Comparison of ENCODE assay signal across 8 mouse cellular contexts in genomic region chr5:26535556-26535955, GRCm38 (mm10).
DNase-seq lines count a peak whose midpoint lies in the region; ATAC-seq and TF ChIP-seq lines count a peak whose summit lies in the region.
"Had no signal": no experiment of that assay in that cellular context is flagged by ENCODE, and none has a peak within 500 bp of the region (broad histone marks: within the 10 kb centered on the region; RNA-seq: fewer than 3 reads in every experiment).

No protein-coding gene starts in this region.

- H3K27me3 ChIP-seq in lung, embryonic 14.5 days (ENCODE audit: insufficient read depth, low read length) = no peaks in the 10 kb centered on the region
- no peaks in the 10 kb centered on the region for H3K27me3 ChIP-seq in neural tube, embryonic 11.5 days (ENCODE audit: control insufficient read depth, insufficient read depth, low read length)

- no peak for TF ChIP-seq CTCF in lung, embryonic 14.5 days (IDR thresholded peaks at IDR 0.05; ENCODE audit: low read depth)

- WGBS in lung, embryonic 14.5 days = 33% methylated on average over 6 of the region's 6 CpGs
- 29% methylated on average over 6 of the region's 6 CpGs for WGBS in neural tube, embryonic 11.5 days

- no peak overlapping the region for H3K27ac ChIP-seq in lung, embryonic 14.5 days (ENCODE audit: low read depth)
- no peak overlapping the region for H3K27ac ChIP-seq in neural tube, embryonic 11.5 days (ENCODE audit: low read depth, low read length)

- no peaks in the 10 kb centered on the region for H3K4me1 ChIP-seq in lung, embryonic 14.5 days (ENCODE audit: insufficient read depth)
- H3K4me1 ChIP-seq in neural tube, embryonic 11.5 days (ENCODE audit: control insufficient read depth, insufficient read depth, low read length) = no peaks in the 10 kb centered on the region

- H3K9ac ChIP-seq in lung, embryonic 14.5 days = no peak overlapping the region
- H3K9ac ChIP-seq in neural tube, embryonic 11.5 days (ENCODE audit: low read length) = no peak overlapping the region

- peak; percentile 81 for DNase-seq in lung, embryonic 14.5 days
- no peak for DNase-seq in lung, postnatal 25 days (ENCODE audit: low spot score)
- DNase-seq in adipocyte (ENCODE audit: low spot score) = peak; percentile 11
- peak; percentile 55 for DNase-seq in embryo, embryonic 9.5 days (ENCODE audit: extremely low spot score)
- peak; percentile 57 for DNase-seq in neural tube, embryonic 11.5 days (ENCODE audit: low spot score)
- DNase-seq in cerebellum, adult 18-20 months = no peak
- DNase-seq in layer of hippocampus, adult 8-10 months (ENCODE audit: low spot score in 2 of 2) = no peak

- H3K9me3 ChIP-seq in lung, embryonic 14.5 days (ENCODE audit: low read depth, low read length) = no peaks in the 10 kb centered on the region
- no peaks in the 10 kb centered on the region for H3K9me3 ChIP-seq in neural tube, embryonic 11.5 days (ENCODE audit: control insufficient read depth, low read length)

- no peak for ATAC-seq in lung, embryonic 14.5 days (ENCODE audit: insufficient read depth)
- no peak for ATAC-seq in neural tube, embryonic 11.5 days (ENCODE audit: insufficient read depth, low FRiP score, low TSS enrichment)

- no peaks in the 10 kb centered on the region for H3K36me3 ChIP-seq in lung, embryonic 14.5 days (ENCODE audit: insufficient read depth)
- no peaks in the 10 kb centered on the region for H3K36me3 ChIP-seq in neural tube, embryonic 11.5 days (ENCODE audit: control insufficient read depth, insufficient read depth, low read length)

- no peak overlapping the region for H3K4me2 ChIP-seq in lung, embryonic 14.5 days
- H3K4me2 ChIP-seq in neural tube, embryonic 11.5 days (ENCODE audit: low read depth) = no peak overlapping the region

- no peak overlapping the region for H3K4me3 ChIP-seq in lung, embryonic 14.5 days (ENCODE audit: low read depth, low read length)
- no peak overlapping the region for H3K4me3 ChIP-seq in neural tube, embryonic 11.5 days (ENCODE audit: low read depth, low read length)
- H3K4me3 ChIP-seq: erythroblast, embryonic 14.5 days had no signal

Comparison
In these comparisons a context has a peak if more than half of its experiments do, and no peak if none do; other contexts are left out.
1. DNase-seq: peak in lung, embryonic 14.5 days (single experiment), adipocyte (single experiment), embryo, embryonic 9.5 days (single experiment) and neural tube, embryonic 11.5 days (single experiment); none in lung, postnatal 25 days (single experiment), cerebellum, adult 18-20 months (0 of 2) and layer of hippocampus, adult 8-10 months (0 of 2).